Mouse (Mus musculus) left cerebral cortex, postnatal 14 days (tissue): ENCODE data around the gene Gm14147. TPM values are rescaled to one million over a fixed set of nuclear protein-coding genes. Genes with fewer than 3 reads are reported as not detected.
"Not testable (repeated sequence)": the region's sequence is repeated elsewhere in the genome, so short reads cannot be mapped to it uniquely, and the experiment has no call there.

Experiments
- DNase-seq, 2 experiments: peaks; one replicate each; pipeline ENCODE4 v3.0.0; 2021 to 2022; ENCODE audit warnings: low spot score in 2 of 2, mixed read lengths in 1 of 2
- intact Hi-C: fragments of 180-260 bp; cut with DNase I; formaldehyde crosslinking; loops from one replicate; pipeline ENCODE4 v1.15.1; 2025
- long read RNA-seq, 2 experiments: library from polyadenylated mRNA; stranded (forward); transcript quantifications; one replicate each; pipeline ENCODE4 v2.0.0; 2021
- total RNA-seq, 2 experiments: library from RNA; stranded (reverse); gene quantifications; 2 replicates each; pipeline ENCODE4 v1.2.3; 2021

Gene Gm14147
- not detected for total RNA-seq
- long read RNA-seq, experiment 1: 0 reads
- long read RNA-seq, experiment 2: 0 reads

DNA sequence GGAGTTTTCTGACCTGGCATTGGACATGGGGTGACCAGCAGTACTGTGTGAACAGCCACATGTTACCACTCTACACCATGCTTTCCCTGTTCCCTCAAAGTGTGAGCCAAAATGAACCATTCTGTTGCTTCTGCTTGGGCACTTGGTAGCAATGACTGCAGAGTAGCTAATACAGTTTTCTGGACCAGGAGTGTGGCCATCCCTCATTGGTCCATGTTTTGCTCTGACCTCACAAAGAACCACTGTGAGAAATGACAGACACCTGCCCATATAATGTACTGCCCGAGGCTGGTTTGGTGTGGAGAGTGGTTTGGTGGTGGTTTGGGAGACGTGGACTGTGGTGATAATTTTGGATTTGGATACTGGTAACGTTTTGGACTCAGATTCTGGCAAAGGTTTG, at the start of gene Gm14147:
Gene Gm14147 (plus strand): TSS at position 301 of the 400 bp plus-strand sequence.
- intact Hi-C loops, DNase-seq: not testable (repeated sequence)

GRCm38 (mm10) chr2:151056637-151057036, 41.4 kb upstream of the Gm14147 start:
- no peak for DNase-seq
- intact Hi-C loops: no loop called here

GRCm38 (mm10) chr2:151092250-151092649, 5.8 kb upstream of the Gm14147 start, which contains the start of gene Gm14151:
TSS of gene Gm14151 (minus strand) at chr2:151092350.
- intact Hi-C loops, DNase-seq: not testable (repeated sequence)

Other genes with a start within 250 kb of the Gm14147 start
- gene Abhd12, start 193.5 kb upstream of the Gm14147 start, total RNA-seq: 100 to 1,000 TPM; 241 to 246 TPM
- gene Gins1, start 192.8 kb upstream of the Gm14147 start, total RNA-seq: 1 to 10 TPM; 1.5 to 2.1 TPM
- gene Ninl, start 58.9 kb upstream of the Gm14147 start, total RNA-seq: 1 to 10 TPM; 5.2 to 5.8 TPM
- gene Nanp, start 58.8 kb upstream of the Gm14147 start, total RNA-seq: 10 to 100 TPM; 29.6 to 30.5 TPM
- not detected for gene Gm14151, start 5.9 kb upstream of the Gm14147 start, total RNA-seq